Mouse (Mus musculus) heart, postnatal 0 days (tissue): ENCODE measurements around the gene Amy2a1.

Experiments used
- CTCF ChIP-seq: IDR thresholded peaks from 2 replicates; pipeline ENCODE4 v1.5.1; 2016; ENCODE audit warnings: antibody characterized with exemption, control low read depth, low read depth
- EP300 ChIP-seq: IDR thresholded peaks from 2 replicates; pipeline ENCODE4 v1.6.1; 2016; ENCODE audit warnings: antibody characterized with exemption, low read depth

GRCm38 (mm10) chr3:113574578-113574977, 42.4 kb upstream of the Amy2a1 start:
- TF ChIP-seq CTCF (no peak), EP300 (no peak)
